Mouse (Mus musculus): ENCODE measurements around the gene Plscr4.

The Plscr4 gene

GRCm38 (mm10) chr9:92457261-92458058 is at the start of gene Plscr4:
Gene Plscr4 (plus strand): TSS chr9:92457373.
- peak in 1 of 2 experiments; percentile 2 for DNase-seq (ENCODE audit: low spot score in 2 of 2)

GRCm38 (mm10) chr9:92410225-92410624 is 46.9 kb upstream of the Plscr4 start:
- DNase-seq (ENCODE audit: low spot score in 2 of 2), result no peak

- DNase-seq (ENCODE audit: low spot score in 2 of 2), result no peak
Observed at GRCm38 (mm10) chr9:92412045-92412444, 45.1 kb upstream of the Plscr4 start.

GRCm38 (mm10) chr9:92413684-92414083 is 43.5 kb upstream of the Plscr4 start:
- DNase-seq (ENCODE audit: low spot score in 2 of 2), result no peak

GRCm38 (mm10) chr9:92437781-92438180 is 19.4 kb upstream of the Plscr4 start:
- DNase-seq (ENCODE audit: low spot score in 2 of 2), result no peak

GRCm38 (mm10) chr9:92441468-92441867 is 15.7 kb upstream of the Plscr4 start:
- DNase-seq (ENCODE audit: low spot score in 2 of 2), result no peak

- no peak for DNase-seq (ENCODE audit: low spot score in 2 of 2)
Observed at GRCm38 (mm10) chr9:92444536-92444935, 12.6 kb upstream of the Plscr4 start.

- no peak for DNase-seq (ENCODE audit: low spot score in 2 of 2)
Observed at GRCm38 (mm10) chr9:92456605-92457004, 568 bp upstream of the Plscr4 start.

- no peak for DNase-seq (ENCODE audit: low spot score in 2 of 2)
Observed at GRCm38 (mm10) chr9:92458059-92458402, 858 bp downstream of the Plscr4 start.

GRCm38 (mm10) chr9:92458418-92458817 is 1.2 kb downstream of the Plscr4 start:
- no peak for DNase-seq (ENCODE audit: low spot score in 2 of 2)

- no peak for DNase-seq (ENCODE audit: low spot score in 2 of 2)
Observed at GRCm38 (mm10) chr9:92467724-92468123, 10.6 kb downstream of the Plscr4 start.

GRCm38 (mm10) chr9:92472256-92472855 is 15.2 kb downstream of the Plscr4 start:
- no peak for DNase-seq (ENCODE audit: low spot score in 2 of 2)

- DNase-seq (ENCODE audit: low spot score in 2 of 2), result no peak
Observed at GRCm38 (mm10) chr9:92473178-92473577, 16.0 kb downstream of the Plscr4 start.

- DNase-seq (ENCODE audit: low spot score in 2 of 2), result no peak
Observed at GRCm38 (mm10) chr9:92474244-92474643, 17.1 kb downstream of the Plscr4 start.

- no peak for DNase-seq (ENCODE audit: low spot score in 2 of 2)
Observed at GRCm38 (mm10) chr9:92481663-92482062, 24.5 kb downstream of the Plscr4 start.

- DNase-seq (ENCODE audit: low spot score in 2 of 2), result no peak
Observed at GRCm38 (mm10) chr9:92482551-92482950, 25.4 kb downstream of the Plscr4 start.

- DNase-seq (ENCODE audit: low spot score in 2 of 2), result no peak
Observed at GRCm38 (mm10) chr9:92484710-92485267, 27.6 kb downstream of the Plscr4 start.

GRCm38 (mm10) chr9:92489857-92490256 is 32.7 kb downstream of the Plscr4 start:
- DNase-seq (ENCODE audit: low spot score in 2 of 2), result no peak

- DNase-seq (ENCODE audit: low spot score in 2 of 2), result no peak
Observed at GRCm38 (mm10) chr9:92490319-92490718, 33.1 kb downstream of the Plscr4 start.

GRCm38 (mm10) chr9:92491274-92491673 is 34.1 kb downstream of the Plscr4 start:
- no peak for DNase-seq (ENCODE audit: low spot score in 2 of 2)

- DNase-seq (ENCODE audit: low spot score in 2 of 2), result peak; percentile 39 to 81
Observed at GRCm38 (mm10) chr9:92499710-92500410, 42.7 kb downstream of the Plscr4 start.

- DNase-seq (ENCODE audit: low spot score in 2 of 2), result no peak
Observed at GRCm38 (mm10) chr9:92504256-92504655, 47.1 kb downstream of the Plscr4 start.
